Mouse (Mus musculus): ENCODE results near the gene Cdc14b.

Gene Cdc14b

DNA sequence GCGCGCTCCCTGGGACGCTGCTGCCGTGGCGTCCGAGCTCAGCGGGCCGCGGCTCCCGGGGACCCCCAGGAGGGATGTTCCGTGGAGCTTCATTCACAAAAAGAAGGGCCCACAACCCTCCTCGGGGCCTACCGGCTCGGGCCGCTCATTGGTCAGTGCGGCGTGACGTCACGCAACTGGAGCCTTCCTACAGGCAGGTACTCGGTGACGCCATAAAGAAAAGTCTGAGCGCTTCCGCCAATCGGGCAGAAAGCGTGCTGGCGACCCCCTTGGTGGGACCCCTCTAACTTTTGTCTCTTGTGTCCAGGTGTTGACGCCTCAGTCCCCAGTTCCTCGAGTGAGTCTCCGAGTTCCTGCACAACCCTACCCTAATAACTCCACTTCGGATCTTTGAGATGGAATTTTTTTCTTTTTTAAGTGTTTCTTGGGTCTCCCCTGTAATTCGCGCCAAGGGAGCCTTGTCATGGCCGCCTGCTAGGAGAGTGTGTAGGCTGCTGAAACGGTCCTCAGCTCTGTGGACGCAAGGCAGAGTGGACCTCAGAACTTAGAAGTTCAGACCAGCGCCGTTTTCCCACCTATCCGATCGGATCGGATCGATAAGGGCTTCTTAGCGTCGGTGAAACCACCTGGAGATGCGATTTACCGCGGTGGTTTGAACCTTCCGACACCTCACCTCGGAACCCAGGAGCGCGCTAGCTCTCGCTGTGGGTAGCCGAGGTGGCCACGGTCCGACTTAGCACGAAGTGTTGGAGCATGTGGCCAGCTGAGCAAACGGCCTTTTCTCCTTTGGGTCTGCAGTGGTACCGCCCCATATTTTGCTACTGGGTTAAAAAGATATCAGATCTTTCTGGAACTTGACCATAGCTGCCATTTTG is at the start of gene Cdc14b:
Gene Cdc14b, minus strand, starts transcription at position 412 of the 875 bp plus-strand sequence.
- DNase-seq (ENCODE audit: inconsistent age in 2 of 2, low spot score in 1 of 2) = peak; percentile 88 to 95

DNA sequence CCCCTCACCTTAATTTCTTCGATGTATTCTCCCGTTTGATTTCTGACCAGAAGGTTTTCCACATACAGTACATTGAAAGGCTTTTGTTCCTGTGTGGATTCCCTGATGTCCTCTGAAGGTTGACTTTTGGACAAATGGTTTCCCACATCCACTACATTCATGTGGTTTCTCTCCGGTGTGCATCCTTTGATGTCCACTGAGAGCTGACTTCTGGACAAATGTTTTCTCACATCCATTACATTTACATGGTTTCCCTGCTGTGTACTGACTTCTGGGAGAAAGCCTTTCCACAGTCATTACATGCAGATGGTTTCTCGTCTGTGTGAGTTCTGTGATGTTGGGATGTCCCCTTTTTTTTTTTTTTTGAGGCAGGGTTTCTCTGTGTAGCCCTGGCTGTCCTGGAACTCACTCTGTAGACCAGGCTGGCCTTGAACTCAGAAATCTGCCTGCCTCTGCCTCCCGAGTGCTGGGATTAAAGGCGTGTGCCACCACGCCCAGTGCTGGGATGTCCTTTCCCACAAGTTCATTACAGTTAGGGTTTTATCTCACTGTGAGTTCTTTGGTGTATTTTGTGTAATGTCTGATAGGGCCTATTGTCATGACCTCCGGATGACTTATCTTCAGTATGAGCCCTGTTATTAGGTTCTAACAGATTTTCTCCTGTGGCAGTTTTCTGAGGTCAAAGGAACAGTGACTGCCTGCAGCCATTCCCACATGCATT is 47.6 kb upstream of the Cdc14b start:
- DNase-seq (ENCODE audit: inconsistent age in 2 of 2, low spot score in 1 of 2) = no peak

DNA sequence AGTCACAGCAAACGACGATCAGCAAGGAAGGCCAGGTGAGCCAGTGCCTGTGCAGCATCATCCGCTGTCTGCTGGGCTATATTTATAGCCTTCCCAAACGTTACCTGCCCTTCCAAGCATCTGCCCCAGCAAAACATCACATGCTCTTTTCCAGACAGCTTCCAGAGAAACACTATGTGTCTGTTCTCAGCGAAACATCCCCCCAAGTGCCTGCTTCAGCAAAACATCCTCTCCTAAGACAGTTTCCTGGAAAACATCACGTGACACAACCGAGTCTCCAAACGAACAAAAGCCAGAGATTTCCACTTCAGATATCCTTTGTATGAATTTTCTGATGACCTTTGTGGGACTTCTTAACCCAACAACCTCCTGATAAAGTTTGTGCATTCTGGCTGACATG is 45.2 kb upstream of the Cdc14b start:
- no peak for DNase-seq (ENCODE audit: inconsistent age in 2 of 2, low spot score in 1 of 2)

DNA sequence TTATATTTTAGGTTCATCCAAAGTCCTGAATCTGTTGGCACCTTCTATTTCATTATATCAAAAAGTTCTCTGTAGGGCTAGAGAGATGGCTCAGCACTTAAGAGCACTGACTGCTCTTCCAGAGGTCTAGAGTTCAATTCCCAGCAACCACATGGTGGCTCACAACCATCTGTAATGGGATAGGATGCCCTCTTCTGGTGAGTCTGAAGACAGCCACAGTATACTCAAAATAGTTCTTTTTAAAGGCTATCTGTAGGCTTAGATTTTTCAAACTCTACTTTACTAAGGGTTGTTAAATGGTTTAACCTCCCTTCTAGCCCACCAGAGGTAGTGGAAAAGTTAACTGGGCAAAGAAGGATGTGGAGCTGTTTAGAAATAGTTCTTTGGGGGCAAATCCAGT is 44.7 kb upstream of the Cdc14b start:
- no peak for DNase-seq (ENCODE audit: inconsistent age in 2 of 2, low spot score in 1 of 2)

DNA sequence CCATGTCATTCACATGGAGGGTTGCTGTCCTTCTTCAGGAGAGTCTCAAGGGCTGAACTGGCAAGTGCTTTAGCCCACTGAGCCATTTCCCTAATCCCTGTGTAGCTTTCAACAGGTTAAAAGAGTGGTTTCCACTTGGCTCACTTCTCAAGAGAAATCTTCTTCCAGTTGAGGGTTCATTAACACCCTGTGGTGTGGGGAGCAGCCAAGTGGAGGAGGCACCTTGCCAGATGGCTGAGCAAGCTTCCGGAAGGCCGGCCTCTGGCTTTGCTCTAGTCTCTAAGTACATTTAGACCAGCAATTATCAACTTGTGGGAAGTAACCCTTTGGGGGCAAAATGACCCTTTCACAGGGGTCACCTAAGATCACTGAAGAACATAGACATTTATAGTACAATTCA is 43.3 kb upstream of the Cdc14b start:
- peak in 1 of 2 experiments; percentile 68 for DNase-seq (ENCODE audit: inconsistent age in 2 of 2, low spot score in 1 of 2)

DNA sequence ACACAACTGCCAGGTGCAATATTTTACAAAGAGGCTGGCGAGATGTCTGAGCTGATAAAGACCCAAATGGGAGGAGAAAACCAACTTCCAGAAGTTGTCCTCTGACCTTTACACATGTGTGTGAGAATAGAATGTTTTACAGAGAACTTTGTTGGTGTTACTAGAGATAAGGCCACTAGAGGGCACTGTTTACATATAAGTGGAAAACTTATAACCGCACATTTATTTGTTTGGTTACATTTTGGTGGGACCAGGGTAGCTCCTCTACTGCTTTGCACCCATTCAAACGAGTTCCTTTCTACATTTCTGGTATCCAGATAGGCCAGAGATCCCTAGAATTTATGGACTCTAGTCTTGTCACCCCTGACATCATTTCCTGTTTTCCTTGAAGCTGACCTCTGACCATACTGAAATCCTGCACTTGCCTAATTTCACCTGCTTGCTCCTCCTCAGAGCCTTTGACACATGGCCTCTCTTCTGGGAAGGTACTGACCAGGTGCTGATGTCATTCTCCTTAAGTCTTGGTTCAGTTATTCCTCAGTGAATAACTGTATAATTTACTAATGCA is 40.5 kb upstream of the Cdc14b start:
- peak in 1 of 2 experiments; percentile 88 for DNase-seq (ENCODE audit: inconsistent age in 2 of 2, low spot score in 1 of 2)

DNA sequence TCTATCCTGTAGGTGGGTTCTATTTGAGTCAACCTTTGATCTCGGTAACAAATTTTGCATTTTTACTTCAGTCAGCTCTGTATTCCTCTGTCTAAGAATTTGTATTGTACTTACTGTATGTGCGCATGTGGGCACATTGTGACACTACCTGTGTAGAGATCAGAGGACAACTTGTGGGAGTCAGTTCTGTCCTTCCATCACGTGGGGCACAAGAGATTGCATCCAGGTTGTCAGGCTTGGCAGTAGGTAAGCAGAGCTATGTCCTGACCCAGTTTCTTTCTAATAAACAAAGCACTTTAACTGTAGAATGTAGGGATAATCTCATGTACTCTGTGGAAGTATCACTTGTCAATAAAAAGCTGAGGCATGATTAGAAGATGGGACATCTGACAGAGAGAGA is 39.0 kb upstream of the Cdc14b start:
- DNase-seq (ENCODE audit: inconsistent age in 2 of 2, low spot score in 1 of 2) = no peak

DNA sequence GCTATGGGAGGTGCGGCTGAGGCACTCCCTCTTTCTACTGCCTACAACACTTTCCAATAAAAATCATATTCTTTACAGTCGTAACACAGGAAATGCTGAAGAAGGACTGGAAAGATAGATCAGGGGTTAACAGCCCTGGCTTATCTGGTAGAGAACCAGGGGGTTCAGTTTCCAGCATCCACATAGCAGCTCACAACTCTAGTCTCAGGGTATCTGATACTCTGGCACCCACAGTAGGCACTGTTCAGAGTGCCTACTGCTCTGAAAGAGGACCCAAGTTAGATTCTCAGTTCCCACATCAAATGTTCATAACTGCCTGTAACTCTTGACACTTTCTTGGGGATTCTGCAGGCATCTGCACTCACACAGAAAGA is 37.8 kb upstream of the Cdc14b start:
- DNase-seq (ENCODE audit: inconsistent age in 2 of 2, low spot score in 1 of 2) = no peak

DNA sequence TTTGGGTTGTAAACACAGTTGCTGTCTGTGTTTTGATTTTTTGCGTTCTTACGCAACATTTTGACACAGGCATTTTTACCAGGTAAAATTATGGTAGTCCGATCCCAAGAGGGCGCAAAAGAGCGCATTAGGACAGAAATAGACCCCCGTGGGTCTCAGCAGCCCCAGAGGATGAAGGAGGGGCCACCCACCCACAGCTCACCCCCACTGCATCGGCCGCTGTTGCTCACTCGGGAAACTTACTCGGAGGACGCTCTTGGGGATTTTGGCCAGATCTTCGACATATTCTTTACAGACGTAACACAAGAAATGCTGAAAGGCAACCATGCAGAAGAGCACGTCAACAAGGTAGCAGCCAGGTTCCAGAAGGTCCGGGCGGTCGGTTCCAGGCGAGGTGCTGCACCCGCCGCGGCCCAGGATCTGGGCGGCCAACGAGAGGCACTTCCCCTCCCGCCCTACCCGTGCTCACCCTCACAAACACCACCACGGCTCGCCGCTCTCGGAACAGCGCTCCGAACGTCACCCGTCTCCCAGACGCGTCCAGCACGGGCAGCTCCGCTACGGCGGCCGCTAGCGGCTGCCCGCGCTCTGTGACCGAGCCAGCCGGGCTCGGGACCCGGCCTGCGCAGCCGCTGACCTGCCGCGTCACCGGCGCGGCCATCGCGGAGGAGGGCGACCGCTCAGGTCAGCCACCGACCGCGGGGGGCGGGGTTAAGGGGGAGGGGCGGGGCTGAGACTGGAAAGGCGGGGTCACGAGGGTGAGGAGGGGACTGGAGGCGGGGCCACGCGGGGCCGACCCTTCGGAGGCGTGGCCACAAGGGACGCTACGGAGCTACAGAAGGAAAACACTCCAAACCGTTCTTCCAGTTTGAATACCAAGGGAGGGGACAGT is 37.2 kb upstream of the Cdc14b start, which contains the start of gene Aaed1:
Gene Aaed1, minus strand, starts transcription at position 687 of the 892 bp plus-strand sequence.
- peak; percentile 93 to 98 for DNase-seq (ENCODE audit: inconsistent age in 2 of 2, low spot score in 1 of 2)

DNA sequence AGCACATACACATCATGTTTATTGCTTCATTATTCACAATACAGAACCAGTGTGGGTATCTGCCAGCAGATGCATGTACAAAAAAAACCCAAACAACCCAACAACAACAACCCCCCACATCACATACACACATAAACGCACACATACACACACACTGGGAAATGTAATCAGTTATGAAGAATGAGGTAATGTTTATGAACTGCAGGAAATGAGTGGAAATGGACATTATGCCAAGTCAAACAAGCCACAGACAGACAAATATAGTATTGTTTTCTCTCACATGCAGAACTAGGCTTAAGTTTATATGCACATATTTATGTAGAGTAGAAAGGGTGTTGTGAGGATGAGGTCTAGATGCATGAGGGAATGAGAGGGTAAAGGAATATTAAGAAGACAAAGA is 36.2 kb upstream of the Cdc14b start:
- DNase-seq (ENCODE audit: inconsistent age in 2 of 2, low spot score in 1 of 2) = no peak

DNA sequence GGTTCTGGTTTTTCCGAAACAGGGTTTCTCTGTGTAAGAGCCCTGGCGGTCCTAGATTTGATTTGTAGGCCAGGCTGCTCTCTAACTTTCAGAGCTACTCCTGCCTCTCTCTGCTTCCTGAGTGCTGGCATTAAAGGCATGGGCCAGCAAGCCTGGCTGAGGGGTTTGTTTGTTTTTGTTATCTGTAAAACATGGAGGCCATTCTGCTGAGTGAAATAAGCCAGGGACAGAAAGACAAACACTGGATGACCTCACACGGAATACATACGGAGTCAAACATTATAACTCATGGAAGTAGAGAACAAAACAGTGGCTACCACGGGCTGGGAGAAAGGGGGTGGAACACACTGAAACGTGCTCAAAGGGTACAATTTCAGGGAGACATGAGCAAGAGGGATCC is 35.5 kb upstream of the Cdc14b start:
- no peak for DNase-seq (ENCODE audit: inconsistent age in 2 of 2, low spot score in 1 of 2)

DNA sequence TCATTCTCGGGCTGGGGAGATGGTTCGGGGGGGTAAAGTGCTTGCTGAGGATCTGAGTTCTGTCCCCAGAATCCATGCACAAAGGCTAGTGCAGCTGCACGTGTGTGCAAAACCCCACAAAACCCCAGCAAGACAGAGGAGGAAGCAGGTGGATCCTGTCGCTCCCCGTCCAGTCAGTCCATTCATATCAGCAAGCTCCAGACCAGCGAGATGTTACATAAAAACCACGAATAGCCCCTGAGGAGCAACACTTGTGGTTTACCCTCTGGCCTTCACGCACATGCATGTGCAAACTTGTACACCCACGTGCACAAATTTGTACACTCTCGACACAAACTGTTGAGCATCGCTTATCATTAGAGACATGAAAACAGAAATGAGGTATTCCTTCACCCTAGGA is 34.8 kb upstream of the Cdc14b start:
- no peak for DNase-seq (ENCODE audit: inconsistent age in 2 of 2, low spot score in 1 of 2)

DNA sequence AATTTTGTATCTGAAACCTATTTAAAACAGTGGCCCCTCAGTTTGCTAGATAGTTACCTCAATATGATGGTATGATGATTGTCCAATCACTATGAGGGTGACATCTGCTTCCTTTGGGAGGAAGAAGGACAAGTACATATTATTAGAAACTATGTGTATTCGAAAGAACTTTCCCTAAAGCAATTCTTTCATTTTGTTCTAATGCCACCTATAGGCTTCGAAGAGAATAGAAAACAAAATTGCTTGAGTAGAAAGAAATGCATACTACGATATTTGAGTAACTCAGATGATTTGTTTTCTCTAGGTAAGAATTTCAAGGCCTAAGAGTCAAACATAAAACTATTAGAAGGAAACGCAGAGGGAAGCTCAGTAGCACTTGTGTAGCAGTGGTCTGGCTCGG is 33.9 kb upstream of the Cdc14b start:
- DNase-seq (ENCODE audit: inconsistent age in 2 of 2, low spot score in 1 of 2) = no peak

DNA sequence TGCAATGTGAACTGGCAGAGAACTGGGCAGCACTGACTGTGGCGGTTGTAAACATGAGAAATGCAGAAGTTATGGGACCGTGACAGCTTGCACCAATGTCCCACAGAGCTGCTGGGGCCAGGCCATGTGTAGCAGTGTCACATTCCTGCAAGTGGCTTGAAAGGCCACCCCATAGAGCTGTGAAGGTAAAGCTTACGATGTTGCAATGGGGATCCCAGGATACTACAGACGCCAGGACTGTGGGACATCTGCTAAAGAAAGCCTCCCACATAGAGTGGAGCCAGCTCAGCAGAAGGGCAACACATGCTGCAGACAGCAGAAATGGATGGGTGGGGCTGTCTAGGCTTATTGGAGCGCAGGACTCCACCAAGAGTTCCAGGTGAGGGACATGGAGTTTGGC is 32.4 kb upstream of the Cdc14b start:
- no peak for DNase-seq (ENCODE audit: inconsistent age in 2 of 2, low spot score in 1 of 2)

DNA sequence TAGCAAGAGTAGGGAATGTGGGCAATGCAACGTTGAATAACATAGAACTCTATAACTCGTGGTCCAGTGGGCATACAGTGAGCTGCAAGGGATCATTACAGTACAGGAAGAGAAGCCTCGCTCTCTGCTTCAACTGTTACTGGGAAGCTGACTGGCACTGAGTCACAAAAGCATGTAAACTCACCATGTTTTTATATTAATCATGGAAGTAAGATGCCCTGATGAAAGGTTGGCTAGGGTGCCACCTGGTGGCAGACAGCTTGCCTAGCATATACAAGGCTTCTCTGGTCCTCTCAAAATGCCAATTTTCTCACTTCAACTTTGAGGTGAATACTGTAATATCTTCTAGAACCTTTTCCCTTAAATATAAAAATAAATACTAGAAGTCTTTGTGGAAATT is 31.0 kb upstream of the Cdc14b start:
- DNase-seq (ENCODE audit: inconsistent age in 2 of 2, low spot score in 1 of 2) = peak; percentile 64 to 82

DNA sequence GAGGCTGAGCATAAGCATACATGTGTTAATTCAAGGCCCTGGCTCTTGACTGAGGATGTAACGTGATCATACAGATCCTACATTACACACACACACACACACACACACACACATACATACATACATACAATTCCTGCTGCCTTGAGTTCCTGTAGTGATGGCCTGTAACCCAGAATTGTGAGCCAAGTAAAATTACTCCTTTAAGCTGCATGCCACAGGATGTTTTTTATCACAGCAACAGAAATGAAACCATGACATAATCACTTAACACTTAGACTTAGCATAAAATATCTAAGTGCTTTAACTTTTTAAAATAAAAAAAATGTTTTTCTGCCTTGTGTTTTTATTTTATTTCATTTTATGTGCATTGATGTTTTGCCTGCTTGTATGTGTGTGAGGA is 24.0 kb upstream of the Cdc14b start:
- no peak for DNase-seq (ENCODE audit: inconsistent age in 2 of 2, low spot score in 1 of 2)

DNA sequence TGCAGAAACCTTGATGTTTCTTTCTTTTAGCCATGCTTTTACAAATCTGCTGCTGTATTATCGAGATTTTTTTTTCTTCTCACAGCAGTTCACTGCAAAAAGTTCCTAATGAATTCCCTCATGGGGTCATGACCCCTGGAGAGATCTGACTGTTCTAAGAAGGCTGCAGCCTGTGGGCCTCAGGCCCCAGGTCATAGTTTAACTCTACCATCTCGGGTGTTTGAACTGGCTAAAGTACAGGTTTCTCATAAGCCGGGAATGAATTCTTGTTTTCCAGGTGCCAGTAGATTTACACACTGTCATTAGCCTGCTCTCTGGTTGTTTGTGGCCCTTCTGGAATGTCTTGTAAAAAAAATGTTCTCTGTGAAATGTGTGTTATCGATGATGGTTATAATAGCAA is 11.7 kb upstream of the Cdc14b start:
- DNase-seq (ENCODE audit: inconsistent age in 2 of 2, low spot score in 1 of 2) = no peak

DNA sequence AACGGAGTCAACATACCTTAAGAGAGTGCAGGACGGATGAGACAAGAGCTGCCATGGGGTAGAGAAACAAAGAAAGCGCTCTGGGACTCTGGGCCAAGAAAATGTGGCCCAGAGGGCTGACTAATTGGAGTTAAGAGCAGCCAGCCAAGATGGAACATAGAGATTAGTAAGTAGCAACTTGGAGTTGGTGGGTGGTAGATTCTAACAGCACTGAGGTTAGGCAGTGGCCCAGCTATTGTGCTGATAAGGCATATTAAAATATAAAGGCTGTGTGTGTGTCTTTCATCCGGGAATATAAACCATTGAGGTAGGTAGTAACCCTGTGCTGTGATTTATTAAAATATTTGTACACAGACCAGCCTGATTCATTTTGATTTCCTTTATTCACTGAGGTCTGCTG is 11.2 kb upstream of the Cdc14b start:
- no peak for DNase-seq (ENCODE audit: inconsistent age in 2 of 2, low spot score in 1 of 2)

DNA sequence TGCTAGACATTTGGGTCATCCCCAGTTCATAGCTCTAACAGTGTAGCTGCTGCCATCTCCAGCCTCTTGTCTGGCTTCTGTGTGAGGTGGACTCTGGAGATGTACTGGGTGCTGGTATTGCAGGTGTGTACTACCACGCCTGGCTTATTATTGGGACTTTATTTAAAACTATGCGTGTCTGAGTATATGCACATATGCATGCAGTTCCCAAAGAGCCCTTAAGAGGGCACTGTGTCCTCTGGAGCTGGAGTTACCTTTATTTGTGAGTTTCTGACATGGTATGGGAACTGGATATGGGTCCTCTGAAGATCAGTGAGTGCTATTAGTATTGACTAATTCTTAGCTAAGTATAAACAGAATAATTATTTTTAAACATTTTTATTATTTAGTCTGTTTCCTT is 9.6 kb upstream of the Cdc14b start:
- no peak for DNase-seq (ENCODE audit: inconsistent age in 2 of 2, low spot score in 1 of 2)

DNA sequence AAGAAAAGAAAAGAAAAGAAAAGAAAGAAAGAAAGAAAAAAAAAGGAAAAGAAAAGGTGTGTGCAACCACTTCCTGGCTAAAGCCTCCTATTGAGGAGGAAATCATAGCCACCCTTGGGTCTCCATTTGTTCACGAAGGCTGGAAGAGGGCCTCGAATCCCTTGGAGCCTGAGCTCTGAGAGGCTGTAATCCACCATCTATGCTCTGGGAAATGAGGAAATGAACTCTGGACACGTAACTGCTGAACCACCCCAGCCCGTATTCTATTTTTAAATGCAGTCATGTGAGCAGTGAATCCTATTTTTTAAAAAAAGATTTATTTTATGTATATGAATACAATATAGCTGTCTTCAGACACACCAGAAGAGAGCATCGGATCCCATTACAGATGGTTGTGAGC is 5.8 kb upstream of the Cdc14b start:
- DNase-seq (ENCODE audit: inconsistent age in 2 of 2, low spot score in 1 of 2) = no peak

DNA sequence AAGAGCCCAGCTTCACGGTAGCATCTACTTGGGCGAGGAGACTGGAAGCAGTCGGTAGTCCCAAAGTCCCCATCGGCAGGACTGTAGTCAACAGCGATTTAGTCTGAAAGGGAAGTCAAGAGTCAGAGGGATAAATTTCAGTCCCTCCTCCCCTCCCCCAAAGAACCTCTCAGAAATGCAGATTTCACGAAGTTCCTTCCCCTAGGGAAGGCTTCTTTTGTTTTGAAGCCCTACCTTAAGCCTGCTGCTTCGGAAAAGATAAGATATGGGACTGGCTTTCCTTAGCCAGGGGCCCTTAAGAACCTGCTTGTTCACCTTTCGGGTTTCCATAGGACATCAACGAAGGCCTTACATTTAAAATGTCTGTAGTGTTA is 651 bp upstream of the Cdc14b start:
- no peak for DNase-seq (ENCODE audit: inconsistent age in 2 of 2, low spot score in 1 of 2)

All from adrenal gland, adult (tissue).